Mouse (Mus musculus) urinary bladder, adult 2 months (tissue): ENCODE results near the gene Gm20388. TPM values are rescaled to one million over a fixed set of nuclear protein-coding genes. Genes with fewer than 3 reads are reported as not detected.
"Not testable (repeated sequence)": the region's sequence is repeated elsewhere in the genome, so short reads cannot be mapped to it uniquely, and the experiment has no call there.

Experiments used
- DNase-seq: peaks from one replicate; pipeline ENCODE4 v3.0.0; 2022; ENCODE audit warnings: low spot score
- polyA plus RNA-seq: library from polyadenylated mRNA; depleted of rRNA; stranded (reverse); fragments of >200 nt; gene quantifications from 2 replicates; pipeline ENCODE4 v1.2.3, GENCODE M21; 2012

The Gm20388 gene
- polyA plus RNA-seq, 1 experiment, result 50.2 TPM

GRCm38 (mm10) chr8:121661631-121662357 is 1751.2 kb downstream of the Gm20388 start:
- no peak for DNase-seq

GRCm38 (mm10) chr8:121663101-121663500 is 1752.5 kb downstream of the Gm20388 start:
- no peak for DNase-seq

- no peak for DNase-seq
Measured at GRCm38 (mm10) chr8:121665329-121665728, 1754.7 kb downstream of the Gm20388 start.

- not testable (repeated sequence) for DNase-seq
Measured at GRCm38 (mm10) chr8:121667936-121668500, 1757.4 kb downstream of the Gm20388 start.

- DNase-seq, result no peak
Measured at GRCm38 (mm10) chr8:121668553-121668952, 1757.9 kb downstream of the Gm20388 start.

DNA sequence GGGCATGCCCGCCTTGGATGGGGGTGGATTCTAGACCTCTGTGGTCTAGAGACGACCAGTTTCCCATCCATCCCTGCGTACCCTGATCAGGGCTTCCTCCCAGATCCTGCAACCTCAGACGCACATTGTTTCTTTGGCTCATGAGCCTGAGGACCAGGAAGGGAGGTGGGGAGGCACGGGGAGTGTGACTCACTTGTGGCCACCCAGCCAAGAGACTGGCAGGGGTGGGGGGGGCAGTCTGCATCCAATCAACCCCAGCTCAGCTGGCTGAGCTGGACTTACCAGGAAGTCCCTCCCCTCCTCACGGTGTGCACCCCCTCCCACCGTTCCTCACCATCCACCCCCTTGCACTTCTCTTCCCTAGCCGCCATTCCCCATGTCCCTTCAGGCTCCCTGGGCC is 1758.6 kb downstream of the Gm20388 start:
- no peak for DNase-seq

- DNase-seq, result no peak
Measured at GRCm38 (mm10) chr8:121673153-121673552, 1762.5 kb downstream of the Gm20388 start.

DNA sequence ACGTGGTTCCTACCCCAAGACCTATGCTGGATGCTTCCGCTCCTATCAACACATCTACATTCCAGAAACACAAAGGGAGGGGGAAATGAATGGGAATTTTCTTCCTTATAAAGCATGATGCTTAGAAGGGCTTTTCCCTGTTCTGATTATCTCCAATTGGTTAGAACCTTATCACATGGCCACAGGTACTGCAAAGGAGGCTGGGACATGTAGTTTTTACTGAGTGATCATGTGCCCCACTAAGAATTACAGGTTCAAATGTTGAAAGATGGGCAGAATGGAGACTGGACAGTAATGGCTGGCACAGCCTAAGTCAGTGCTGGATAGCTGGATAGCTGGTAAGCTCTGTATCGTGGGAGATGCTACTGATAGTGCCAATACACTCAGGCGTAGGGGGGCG is 1763.3 kb downstream of the Gm20388 start:
- DNase-seq, result no peak

DNA sequence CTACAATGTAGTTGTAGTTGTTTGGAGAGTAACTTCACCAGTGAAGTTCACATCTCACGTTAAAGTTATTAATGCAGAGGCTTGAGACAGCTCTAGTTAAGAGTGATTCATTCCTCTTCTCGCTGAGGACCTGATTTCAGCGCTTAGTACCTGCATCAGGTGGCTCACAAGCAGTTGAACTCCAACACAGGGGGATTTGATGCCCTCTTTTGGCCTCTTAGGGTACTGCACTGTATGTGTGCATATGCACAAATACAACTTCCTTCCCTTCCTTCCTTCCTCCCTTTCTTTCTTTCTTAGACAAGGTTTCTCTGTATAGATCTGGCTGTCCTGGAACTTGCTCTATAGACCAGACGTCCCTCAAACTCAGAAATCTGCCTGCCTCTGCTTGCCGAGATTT is 1763.9 kb downstream of the Gm20388 start:
- no peak for DNase-seq

DNA sequence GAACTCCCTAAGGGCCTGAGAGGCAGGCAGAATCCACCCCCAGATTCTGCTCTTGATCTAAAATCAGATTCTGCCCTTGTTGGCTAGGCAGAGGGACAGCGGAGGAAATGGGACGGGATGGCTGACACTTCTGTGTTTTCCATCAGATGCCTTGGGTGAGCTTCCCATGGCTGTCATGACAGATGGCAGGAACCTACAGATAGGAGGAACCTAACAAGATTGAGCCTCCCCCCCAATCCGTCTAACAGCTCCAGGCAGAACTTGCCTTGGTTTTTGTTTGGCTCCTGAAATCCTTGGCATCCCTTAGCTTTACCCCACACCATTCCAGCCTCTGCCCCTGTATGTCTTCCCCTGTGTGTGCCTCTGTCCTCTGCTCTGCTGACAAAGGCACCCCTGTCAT is 1764.5 kb downstream of the Gm20388 start:
- DNase-seq, result no peak

- no peak for DNase-seq
Measured at GRCm38 (mm10) chr8:121675701-121676100, 1765.1 kb downstream of the Gm20388 start.

DNA sequence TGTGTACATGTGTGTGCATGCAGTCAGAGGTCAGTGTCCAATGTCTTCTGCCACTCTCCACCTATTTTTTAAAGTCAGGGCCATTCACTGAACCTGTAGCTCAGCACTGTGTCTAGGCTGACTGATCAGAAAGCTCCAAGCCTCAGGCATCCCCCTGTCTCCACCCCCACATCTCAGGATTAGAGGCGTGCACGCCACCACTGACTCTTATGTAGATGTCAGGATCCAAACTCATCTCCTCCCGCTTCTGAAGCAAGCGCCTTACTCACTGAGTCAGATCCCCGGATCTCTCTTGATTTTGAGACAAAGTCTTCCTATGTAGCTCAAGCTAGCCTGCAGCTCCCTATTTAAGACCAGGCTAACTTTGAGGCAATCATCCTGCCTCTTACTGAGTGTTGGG is 1768.1 kb downstream of the Gm20388 start:
- no peak for DNase-seq

- DNase-seq, result no peak
Measured at GRCm38 (mm10) chr8:121680896-121681295, 1770.3 kb downstream of the Gm20388 start.

GRCm38 (mm10) chr8:121681457-121681856 is 1770.8 kb downstream of the Gm20388 start:
- DNase-seq, result no peak

DNA sequence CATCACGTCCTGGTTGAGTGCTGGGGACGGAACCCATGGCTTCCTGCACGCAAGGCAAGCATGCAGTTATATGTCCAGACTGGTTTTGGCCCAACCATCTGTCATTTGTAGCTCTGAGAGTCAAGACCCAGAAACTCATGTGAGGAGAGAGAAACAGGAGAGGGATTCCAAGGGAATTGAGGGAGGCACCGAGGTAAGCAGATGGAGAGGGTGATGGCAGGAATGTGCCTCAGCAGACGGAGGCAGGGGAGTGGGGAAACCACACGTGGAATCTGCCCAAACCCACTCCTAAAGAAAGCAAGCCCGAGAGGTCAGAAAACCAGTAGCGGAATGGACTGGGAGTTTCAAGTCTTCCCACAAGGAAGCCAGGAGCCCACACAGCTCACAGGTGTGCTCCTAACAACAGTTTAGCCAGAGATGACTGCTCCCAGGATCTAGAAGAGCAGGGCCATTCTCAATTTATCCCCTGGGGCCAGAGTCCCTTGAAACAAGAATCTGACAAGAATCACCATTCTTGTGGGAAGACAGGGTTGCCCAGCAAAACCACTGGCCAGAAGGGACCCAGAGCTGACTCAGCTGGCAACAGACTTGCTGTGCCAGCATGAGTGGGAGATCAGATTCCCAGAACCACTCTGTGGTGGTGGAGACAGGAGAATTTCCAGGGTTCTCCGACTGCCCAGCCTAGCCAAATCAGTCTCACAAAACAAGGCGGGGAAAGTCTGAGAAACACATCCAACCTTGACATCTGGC is 1772.6 kb downstream of the Gm20388 start:
- DNase-seq, result no peak

GRCm38 (mm10) chr8:121685419-121685818 is 1774.8 kb downstream of the Gm20388 start:
- peak; percentile 37 for DNase-seq

- no peak for DNase-seq
Measured at GRCm38 (mm10) chr8:121687455-121688161, 1777.0 kb downstream of the Gm20388 start.

DNA sequence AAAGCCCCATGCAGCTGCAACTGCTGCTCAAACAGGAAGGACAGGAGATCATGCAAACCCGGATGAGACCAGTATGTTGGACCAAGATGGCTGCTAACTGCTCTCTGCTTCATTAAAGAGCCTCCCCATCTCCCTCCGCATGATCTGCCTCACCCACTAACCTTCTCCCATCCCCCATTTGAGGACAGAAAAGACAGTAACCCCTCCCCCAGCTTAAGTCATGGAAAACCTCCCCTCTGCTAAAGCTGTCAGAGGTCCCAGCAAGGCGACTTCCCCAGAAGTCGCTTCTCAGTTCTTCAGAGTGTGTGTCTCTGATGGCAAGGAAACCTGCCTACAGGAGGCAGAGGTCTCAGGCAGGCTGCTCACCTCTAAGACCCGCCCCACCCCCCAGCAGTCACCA is 1777.9 kb downstream of the Gm20388 start:
- DNase-seq, result no peak

DNA sequence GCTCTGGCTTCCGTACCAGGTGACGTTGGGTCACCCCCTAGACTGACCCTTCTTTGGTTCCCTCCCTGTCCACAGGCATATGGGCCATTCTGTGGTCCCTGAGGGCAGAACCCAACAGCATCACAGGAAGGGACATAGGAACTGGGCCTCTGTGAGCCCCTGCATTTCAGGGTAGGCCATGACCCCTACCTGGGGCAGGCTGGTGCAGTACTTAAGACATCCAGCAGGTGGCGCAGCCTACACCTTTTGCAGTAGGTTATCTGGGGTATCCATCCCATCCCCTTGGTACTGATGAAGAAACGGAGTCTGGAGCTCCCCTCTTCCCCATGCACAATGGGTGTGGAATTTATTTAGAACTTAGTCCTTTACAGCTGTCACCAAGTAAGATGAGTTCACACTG is 1783.8 kb downstream of the Gm20388 start:
- peak; percentile 32 for DNase-seq

DNA sequence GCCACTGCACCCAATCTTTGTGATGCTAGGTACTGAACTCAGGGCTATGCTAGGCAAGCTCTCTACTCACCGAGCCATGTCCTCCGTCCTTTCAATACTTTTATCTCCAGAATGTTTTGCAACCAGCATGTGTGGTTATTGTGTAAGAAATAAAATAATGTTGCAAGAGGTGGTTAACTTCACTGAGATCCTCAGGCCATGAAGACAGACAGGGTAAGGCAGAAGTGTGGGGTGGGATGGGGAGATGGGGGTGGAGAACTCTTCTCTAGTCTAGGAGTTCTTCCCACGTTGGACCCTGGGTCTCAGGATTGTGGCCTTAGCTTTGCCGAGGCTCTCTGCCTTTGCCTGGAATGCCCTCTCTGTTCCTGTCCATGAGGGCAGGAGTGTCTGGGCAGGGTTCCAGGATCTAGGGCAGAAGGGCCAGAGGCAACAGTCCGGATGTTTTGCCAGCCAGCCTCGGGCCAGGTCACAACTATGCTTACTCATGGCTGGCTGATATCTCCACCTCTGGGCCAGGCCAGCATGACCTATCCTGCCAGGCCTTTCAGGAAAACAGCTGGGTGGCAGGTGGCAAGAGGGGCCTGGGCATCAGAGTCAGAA is 1785.0 kb downstream of the Gm20388 start:
- no peak for DNase-seq

- DNase-seq, result no peak
Measured at GRCm38 (mm10) chr8:121697735-121698614, 1787.3 kb downstream of the Gm20388 start.
